Mouse (Mus musculus) hindbrain, embryonic 15.5 days (tissue): ENCODE data around the gene Ncoa7. TPM values are rescaled to one million over a fixed set of nuclear protein-coding genes. Genes with fewer than 3 reads are reported as not detected.

Experiments used
- ATAC-seq: fragments of 200-750 bp; cut with Nextera tagmentation; 2 replicates; pipeline ENCODE4 v1.8.0; 2017; ENCODE audit warnings: low read depth, moderate number of reproducible peaks, moderate TSS enrichment; ENCODE audit not compliant: low FRiP score
- H3K27ac ChIP-seq: fragments of 300-500 bp; sonication (generic); replicated peaks from 2 replicates; pipeline ENCODE4 v1.5.1; 2015; ENCODE audit warnings: mild to moderate bottlenecking, inconsistent platforms
- H3K27me3 ChIP-seq: fragments of 300-500 bp; sonication (generic); 2 replicates; pipeline ENCODE4 v1.6.1; 2015; ENCODE audit warnings: control low read depth, inconsistent platforms
- H3K36me3 ChIP-seq: fragments of 300-500 bp; sonication (generic); 2 replicates; pipeline ENCODE4 v1.6.1; 2015; ENCODE audit warnings: control low read depth, inconsistent platforms
- H3K4me1 ChIP-seq: fragments of 300-500 bp; sonication (generic); replicated peaks from 2 replicates; pipeline ENCODE4 v1.6.1; 2015; ENCODE audit warnings: control low read depth, inconsistent platforms
- H3K4me2 ChIP-seq: fragments of 300-500 bp; sonication (generic); 2 replicates; pipeline ENCODE4 v1.6.1; 2015; ENCODE audit warnings: moderate library complexity, mild to moderate bottlenecking, inconsistent platforms
- H3K4me3 ChIP-seq: fragments of 300-500 bp; sonication (generic); 2 replicates; pipeline ENCODE4 v1.5.1; 2015; ENCODE audit warnings: mild to moderate bottlenecking, inconsistent platforms
- H3K9ac ChIP-seq: fragments of 300-500 bp; sonication (generic); 2 replicates; pipeline ENCODE4 v1.6.1; 2015; ENCODE audit warnings: inconsistent platforms
- H3K9me3 ChIP-seq: fragments of 300-500 bp; sonication (generic); 2 replicates; pipeline ENCODE4 v1.6.1; 2016; ENCODE audit warnings: control low read depth, inconsistent platforms
- WGBS: fragments of 180-500 bp; shearing (Covaris S2); methylation state at CpG from one replicate; pipeline ENCODE4 v1.1.7; 2015; 5-methylcytosine and 5-hydroxymethylcytosine counted together
- polyA plus RNA-seq: library from polyadenylated mRNA; unstranded; fragments of >200 nt; fragmentation: Nextera tagmentation; extraction: Ambion mirVana; gene quantifications from 2 replicates; pipeline ENCODE4 v1.2.1, GENCODE M21; 2015

The Ncoa7 gene
- polyA plus RNA-seq, 1 experiment from 2014 or later: 18.9 TPM

GRCm38 (mm10) chr10:30587037-30587436 lies 216.1 kb downstream of the Ncoa7 start:
- H3K9me3 ChIP-seq: no peaks in the 10 kb centered on the region
- H3K4me2 ChIP-seq: no peak overlapping the region
- ATAC-seq: 0 out of 2 replicates have a peak, but pooled peaks have one; percentile 68
- H3K4me3 ChIP-seq: no peak overlapping the region
- no peaks in the 10 kb centered on the region for H3K27me3 ChIP-seq
- WGBS: 64% methylated on average over 5 of the region's 5 CpGs
- H3K27ac ChIP-seq: no peak overlapping the region
- H3K4me1 ChIP-seq: no peaks in the 10 kb centered on the region
- no peak overlapping the region for H3K9ac ChIP-seq
- peaks cover 26% of the 10 kb centered on the region for H3K36me3 ChIP-seq

DNA sequence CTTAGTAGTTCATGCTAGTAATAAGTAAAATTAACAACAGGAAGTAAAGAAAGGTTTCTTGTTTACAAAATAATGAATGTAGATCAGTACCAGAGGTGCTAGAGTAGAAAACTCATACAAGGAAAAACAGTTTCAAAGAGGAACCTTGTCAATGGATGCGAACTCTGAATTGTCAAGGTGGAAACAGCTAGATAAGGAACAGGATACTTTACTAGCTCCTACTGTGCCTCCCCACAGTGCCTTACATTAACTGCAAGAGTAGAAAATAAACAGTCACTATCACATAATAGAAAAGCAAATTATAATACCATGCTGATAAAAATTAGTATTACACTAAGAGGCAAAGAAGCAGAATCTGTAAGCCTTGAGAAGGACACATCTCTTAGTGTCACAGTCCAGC lies 217.4 kb downstream of the Ncoa7 start:
- Histone ChIP-seq H3K36me3 (peaks cover 27% of the 10 kb centered on the region), H3K27me3 (no peaks in the 10 kb centered on the region), H3K4me3 (no peak overlapping the region), H3K27ac (no peak overlapping the region), H3K9ac (no peak overlapping the region), H3K4me2 (no peak overlapping the region), H3K9me3 (no peaks in the 10 kb centered on the region), H3K4me1 (no peaks in the 10 kb centered on the region)
- no peak for ATAC-seq
- 92% methylated on average over 1 of the region's 1 CpGs for WGBS

Other genes with a start within 250 kb of the Ncoa7 start
- gene Trmt11, start 202.6 kb downstream of the Ncoa7 start, polyA plus RNA-seq: 20.0 and 21.0 TPM in 2 replicates
- 17.7 and 20.8 TPM in 2 replicates for gene Hint3, start 173.7 kb downstream of the Ncoa7 start, polyA plus RNA-seq
- gene Hey2, start 39.5 kb upstream of the Ncoa7 start, polyA plus RNA-seq: 5.6 and 6.6 TPM in 2 replicates